Mouse (Mus musculus): Measurements from ENCODE around the gene Spata6.

Gene Spata6

DNA sequence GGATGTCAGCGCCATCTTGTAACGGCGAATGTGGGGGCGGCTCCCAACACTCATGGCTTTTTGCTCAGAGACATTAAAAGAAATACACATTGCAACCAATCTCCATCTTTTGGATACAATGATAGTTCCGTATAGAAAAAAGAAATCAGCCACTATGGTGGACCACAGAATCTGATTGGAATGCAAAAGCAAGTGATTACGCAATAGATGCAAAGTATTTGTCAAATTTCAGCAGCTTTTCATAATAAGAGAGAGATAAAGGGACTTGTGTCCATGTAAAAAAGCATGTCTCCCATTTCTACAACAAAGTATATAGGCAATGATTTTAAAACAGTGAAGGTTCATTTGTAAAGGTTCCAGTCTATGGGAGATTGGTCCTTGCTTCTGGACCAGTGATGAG is 119.1 kb downstream of the Spata6 start:
- no peak for DNase-seq (ENCODE audit: low spot score in 2 of 2)

DNA sequence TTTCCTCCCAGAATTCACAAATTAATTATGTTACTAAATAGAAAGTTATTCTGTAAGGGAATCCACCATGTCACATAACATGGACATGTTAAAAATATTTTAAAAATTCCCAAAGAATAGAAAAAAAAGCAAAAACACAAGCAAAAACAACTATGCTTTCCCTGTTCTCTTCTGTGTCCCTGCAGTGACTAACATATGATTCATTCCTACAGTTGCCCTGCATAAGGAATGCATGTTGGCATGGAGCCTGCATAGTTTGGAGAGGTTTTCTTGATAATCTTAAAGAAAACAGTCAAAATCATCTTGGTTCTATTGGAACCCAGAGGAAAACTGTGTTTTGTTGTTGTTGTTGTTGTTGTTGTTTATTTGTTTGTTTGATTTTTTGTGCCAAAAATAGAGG is 132.8 kb downstream of the Spata6 start:
- DNase-seq (ENCODE audit: low spot score in 2 of 2), result no peak

- DNase-seq (ENCODE audit: low spot score in 2 of 2), result no peak
Observed at GRCm38 (mm10) chr4:111866701-111867100, 146.9 kb downstream of the Spata6 start.

DNA sequence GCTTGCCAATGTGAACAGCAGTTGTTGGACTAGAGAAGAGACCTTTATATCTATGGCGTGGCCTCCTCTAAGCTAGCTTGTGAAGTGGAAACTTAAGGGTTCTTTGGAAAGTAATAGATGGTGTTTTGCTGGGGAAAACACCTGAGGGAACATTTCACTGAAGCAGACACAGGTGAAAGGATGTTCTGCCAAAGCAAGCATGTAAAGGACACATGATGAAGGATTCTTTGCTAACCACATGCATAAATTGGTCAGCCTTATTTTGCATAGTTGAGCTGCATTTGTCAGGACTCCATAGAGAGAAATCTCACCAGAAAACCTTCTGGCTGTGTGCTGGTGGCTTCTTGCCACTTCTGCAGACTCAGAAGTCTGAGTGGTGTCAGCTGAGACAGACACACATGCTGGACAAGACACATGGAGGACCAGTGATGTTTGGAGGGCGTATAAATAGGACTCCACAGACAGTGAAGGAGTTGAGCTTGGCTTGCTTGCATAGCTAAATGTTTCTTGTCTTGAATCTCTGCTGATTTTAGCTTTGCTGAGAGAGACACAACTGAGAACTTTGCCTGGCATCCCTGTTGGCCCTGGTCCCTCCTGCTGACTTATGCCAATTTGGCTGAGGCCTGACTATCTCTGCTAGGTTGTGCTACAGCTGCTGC is 148.1 kb downstream of the Spata6 start:
- no peak for DNase-seq (ENCODE audit: low spot score in 2 of 2)

All from natural killer cell, adult 2 months (primary cell).